Mouse (Mus musculus) liver (tissue): ENCODE measurements around the gene Kif21a.
A peak's percentile ranks its signal among the peaks of the same experiment; 100 is the strongest.

Experiments used
- DNase-seq: peaks from one replicate; pipeline ENCODE4 v3.0.0-alpha.2; 2020; ENCODE audit warnings: mixed read lengths

Kif21a gene

DNA sequence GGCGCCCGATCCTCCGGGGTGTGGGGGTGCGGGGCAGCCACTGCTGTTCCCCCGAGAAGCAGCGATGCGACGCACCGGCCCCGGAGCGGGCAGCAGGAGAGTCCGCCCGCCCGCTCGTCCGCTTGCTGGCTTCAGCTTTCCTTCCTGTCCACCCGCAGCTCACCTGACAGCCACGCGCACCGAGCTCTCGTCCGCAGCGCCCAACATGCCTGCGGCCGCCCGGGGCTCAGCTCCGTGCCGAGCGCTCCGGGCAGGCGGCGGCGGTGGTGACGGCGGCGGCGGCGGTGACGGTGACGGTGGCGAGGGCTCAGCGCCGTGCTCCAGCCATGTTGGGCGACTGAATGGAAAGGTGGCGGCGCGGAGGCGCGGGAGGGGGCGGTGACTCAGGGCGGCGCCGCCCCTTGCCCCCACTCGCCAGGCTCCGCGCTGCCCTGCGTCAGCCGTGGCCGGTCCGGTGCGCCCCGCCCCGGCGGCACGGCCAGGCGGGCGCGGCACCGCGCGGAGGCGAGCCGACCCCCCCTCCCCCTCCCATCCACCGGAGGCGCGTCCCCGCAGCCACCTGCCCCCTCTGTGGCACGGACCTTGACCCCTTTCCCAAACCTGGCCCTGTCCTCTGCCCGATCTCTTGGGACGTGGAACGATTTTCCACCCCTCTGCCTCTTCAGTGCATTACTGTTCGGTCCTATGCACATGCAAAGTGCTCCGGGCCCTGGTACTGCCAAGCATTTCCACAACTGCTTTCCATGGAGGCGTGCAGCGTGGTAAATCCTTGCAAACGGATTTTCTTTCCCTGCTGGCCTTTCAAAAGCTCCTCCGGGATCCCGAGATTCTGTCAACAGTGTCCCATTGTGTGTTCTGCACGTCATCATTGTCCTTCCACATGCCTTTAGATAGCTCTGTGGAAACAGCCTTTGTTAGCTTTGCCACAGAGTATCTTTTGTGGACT is at the start of gene Kif21a:
Kif21a (minus strand) TSS at position 453 of the 946 bp plus-strand sequence.
- DNase-seq, result peak; percentile 64

DNA sequence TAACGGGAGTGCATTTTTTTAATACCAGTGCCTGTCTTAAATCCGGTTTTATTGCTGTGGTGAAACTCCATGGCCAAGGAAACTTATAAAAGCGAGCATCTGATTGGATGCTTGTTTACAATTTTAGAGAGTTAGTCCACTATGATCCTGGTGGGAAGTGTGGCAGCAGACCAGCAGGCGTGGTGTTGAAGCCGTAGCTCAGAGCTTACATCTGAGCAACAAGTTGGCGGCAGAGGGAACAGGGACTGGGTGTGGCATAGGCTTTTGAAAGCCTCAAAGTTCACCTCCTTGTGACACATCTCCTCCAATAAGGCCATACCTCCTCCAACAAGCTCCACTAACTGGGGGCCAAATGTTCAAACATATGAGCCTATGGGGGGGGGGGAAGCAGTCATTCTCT is 46.9 kb upstream of the Kif21a start:
- no peak for DNase-seq

GRCm38 (mm10) chr15:91089427-91089826 is 39.7 kb upstream of the Kif21a start:
- DNase-seq, result no peak

- no peak for DNase-seq
Measured at GRCm38 (mm10) chr15:91088071-91088470, 38.3 kb upstream of the Kif21a start.

- DNase-seq, result no peak
Measured at GRCm38 (mm10) chr15:91077457-91078410, 28.0 kb upstream of the Kif21a start.

DNA sequence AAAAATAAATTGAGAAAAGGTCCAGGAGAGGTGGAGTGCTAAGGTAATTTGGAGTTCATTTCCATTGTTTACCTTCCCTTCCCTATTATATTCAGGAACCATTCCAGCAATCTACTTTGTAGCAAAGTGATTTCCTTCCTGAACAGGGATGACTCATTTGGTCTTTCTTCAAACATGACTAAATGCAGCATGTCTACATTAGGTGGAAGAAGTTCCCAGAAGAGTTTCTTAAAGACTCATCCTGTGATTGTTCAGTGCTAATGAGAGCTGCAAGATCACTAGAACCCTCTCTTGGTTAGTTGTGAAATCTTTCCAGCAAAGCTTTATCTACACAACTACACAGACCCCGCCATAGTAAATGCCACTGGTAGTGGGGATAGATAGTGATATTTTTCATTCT is 22.7 kb upstream of the Kif21a start:
- DNase-seq, result no peak

DNA sequence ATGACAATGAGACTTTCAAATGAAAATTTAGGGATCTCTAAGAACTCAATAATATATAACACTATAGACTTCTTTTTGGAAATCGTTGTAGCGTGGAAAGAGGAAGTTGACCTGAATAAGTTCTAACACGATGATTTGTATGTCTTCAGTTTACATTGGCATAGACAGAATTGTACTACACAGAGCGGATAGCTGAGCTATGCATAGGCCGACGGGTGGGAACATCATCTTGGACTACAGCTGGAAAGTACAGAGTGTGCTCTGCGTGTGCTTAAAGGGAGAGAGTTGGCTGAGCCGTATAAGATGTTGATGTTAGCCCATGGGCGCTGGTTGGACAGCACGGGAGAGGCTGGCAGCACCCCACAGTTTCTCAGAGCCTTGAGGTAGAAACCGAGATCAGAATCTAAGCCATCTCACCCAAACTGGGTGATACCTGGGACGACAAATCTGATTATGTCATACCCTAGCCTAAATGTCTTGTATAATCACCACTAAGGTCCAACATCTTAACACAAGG is 14.6 kb upstream of the Kif21a start:
- DNase-seq, result no peak

- DNase-seq, result no peak
Measured at GRCm38 (mm10) chr15:91063845-91064244, 14.1 kb upstream of the Kif21a start.

DNA sequence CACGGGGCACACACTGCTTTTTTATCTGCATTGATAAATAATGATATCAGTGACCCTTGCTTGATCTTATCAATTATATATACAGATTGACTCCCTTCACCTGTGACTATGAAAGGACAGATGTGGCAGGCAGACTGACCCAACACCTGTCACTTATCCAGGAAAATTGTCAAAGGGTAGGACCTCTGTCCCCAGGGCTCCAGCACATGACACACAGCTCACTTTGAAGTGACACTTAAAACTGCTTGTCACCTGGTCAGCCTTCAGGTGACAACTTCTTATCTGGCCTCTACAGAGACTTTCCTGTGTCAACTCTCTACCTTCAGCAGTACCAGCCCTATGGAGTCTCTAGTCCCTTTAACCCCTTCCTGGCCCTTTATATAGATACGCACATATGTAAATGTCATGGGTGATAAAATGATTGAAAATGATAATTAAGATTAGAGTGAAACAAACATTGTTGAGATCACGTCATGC is 7.2 kb upstream of the Kif21a start:
- DNase-seq, result no peak

DNA sequence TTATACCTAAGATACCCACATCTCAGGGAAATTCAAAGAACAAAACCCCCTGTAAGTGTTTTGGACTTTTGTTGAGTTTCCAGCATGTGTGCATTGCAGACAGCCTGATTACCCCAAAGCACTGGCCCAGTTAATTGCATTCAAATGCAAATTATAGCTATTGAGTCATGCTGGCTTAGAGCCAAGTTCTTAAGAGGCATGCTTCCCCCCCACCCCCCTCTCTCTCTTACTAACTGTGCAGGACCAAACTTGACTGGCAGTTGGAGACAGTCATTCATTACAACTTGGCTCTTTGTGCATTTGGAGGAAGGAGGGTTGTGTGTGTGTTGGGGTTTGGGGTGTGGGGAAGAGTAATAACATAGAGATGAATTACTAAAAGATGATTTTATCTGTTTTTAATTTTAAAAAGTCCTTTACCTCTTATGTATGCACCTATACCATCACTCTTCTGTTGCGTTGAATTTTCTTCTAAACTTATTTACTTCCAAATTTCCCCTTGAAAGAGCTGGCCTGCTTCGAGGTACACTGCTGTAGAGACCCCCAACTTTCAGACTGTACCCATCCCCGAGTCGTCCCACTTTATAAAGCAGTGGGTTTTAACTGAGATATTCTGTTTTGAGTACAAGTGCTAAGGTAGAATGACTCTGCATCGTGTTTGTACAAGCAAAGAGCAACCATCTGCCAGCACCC is 6.6 kb upstream of the Kif21a start:
- no peak for DNase-seq

DNA sequence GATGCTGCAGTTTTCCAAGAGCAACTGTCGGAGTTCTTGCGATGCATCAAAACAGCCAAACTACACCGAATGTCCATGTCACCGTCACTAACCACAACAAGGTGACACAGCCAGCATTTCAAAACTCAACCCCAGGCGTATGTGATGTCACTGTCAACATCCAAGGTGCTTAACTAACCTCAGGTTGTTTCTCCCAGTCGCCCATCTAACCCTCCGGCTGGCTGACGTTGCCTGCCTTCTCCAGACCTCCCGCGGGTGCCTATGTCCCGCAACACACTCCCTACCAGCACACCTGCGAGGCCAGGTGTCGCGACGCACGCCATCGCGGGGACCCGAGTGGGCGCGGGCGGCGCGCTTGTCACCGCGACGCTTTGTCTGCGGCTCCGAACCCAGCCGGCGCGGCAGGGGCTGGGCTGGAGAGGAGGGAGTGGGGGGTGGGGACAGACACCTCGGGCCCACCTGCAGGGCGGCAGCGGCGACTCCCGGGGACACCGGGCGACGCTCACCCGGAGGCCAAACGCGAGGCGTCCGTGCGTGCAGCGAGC is 725 bp downstream of the Kif21a start:
- DNase-seq, result peak; percentile 16

DNA sequence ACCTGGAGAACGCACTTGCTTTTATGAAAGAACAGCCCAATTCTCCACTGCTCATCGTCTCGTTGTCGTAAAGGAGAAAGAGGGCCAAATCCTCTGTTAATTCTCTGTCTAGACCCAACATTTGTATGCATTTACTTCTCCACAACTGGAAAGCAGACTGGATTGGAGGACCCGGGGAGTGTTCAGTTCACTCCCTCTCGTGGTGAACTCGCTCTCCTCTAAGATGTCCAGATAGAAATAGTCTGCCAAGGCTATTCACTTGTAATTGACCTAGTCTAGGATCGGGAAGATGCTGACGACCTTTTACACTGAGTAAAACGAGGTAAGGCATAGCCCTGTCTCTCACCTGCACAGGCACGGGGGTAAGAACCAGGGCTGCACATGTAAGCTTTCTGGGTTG is 2.1 kb downstream of the Kif21a start:
- no peak for DNase-seq

DNA sequence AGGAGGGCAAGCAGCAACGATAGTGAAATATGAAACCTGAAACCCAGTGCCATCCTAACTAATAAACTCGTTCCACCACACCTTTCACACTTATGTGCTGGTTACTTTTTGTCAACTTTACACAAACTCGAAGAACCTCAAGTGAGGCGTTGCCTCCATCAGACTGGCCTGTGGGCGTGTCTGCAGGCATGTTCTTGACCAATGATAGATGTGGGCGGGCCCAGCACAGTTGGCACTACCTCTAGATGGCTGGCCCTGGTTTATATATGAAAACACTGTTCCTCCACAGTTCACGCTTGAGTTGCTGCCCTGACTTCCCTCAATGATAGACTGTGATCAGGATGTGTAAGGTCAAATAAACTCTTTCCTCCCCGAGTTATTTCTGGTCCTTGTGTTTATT is 3.2 kb downstream of the Kif21a start:
- peak; percentile 38 for DNase-seq

GRCm38 (mm10) chr15:91043263-91043662 is 6.5 kb downstream of the Kif21a start:
- no peak for DNase-seq

- no peak for DNase-seq
Measured at GRCm38 (mm10) chr15:91038860-91039259, 10.9 kb downstream of the Kif21a start.

- DNase-seq, result no peak
Measured at GRCm38 (mm10) chr15:91034090-91034489, 15.7 kb downstream of the Kif21a start.

DNA sequence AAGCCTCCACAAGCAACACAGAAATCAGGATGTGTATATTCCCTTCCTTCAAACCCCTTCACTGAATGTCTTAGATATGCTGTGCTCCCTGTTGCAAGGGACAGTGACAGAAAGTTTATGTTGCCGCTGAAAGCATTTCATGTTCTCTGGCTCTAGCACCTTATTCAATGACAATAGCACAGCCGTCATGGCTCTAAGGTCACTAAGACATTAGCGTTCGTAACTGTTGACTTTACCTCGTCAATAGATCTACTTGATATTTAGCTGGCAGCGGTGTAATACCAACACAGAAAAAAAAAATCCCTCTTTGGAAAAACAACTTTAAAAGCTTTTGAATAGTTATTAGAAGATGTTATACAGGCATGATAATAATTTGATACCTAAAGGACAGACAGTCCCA is 16.2 kb downstream of the Kif21a start:
- DNase-seq, result no peak

DNA sequence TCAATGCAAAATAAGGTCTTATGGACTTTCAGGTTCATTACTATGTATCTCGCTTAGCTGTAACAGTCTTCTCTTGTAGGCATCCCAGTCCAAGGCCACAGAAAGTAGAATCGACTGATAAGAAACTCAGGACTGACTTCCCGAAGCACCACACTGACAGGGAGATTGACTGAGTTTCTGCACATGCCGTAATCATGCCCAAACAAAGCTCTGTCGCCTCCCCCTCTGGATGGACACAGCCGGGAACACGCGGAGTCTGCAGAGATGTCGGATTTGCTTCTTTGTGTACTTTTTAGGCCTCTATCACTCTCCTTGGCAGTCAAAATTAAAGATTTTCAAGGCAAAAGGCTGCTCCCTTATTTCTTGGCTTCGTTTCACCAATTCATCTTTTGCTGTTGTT is 20.8 kb downstream of the Kif21a start:
- DNase-seq, result no peak

- DNase-seq, result no peak
Measured at GRCm38 (mm10) chr15:91028494-91028893, 21.3 kb downstream of the Kif21a start.

GRCm38 (mm10) chr15:91022276-91022675 is 27.5 kb downstream of the Kif21a start:
- no peak for DNase-seq

DNA sequence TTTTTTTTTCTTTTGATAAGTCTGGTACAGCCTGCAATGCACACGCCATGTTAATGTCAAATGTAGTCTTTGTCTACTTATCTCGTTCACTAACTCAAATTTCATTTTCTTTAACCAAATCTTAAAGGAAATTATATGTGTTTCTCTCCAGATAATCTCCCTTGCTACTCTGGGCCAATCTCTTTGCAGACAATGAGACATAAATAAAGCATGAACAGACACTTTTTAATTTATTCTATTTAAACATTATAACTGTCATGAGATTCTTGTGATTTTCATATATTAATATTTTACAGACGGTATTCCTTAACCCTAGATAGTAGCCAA is 30.9 kb downstream of the Kif21a start:
- no peak for DNase-seq

GRCm38 (mm10) chr15:91018161-91018860 is 31.4 kb downstream of the Kif21a start:
- no peak for DNase-seq
